26 mouse cellular contexts compared by ENCODE assay signal in genomic region chr4:85348079-85348643, GRCm38 (mm10).
DNase-seq lines count a peak whose midpoint lies in the region; ATAC-seq and TF ChIP-seq lines count a peak whose summit lies in the region.
"Had no signal": no experiment of that assay in that cellular context is flagged by ENCODE, and none has a peak within 500 bp of the region (broad histone marks: within the 10 kb centered on the region; RNA-seq: fewer than 3 reads in every experiment).

No protein-coding gene starts in this region.

- H3K4me3 ChIP-seq in forebrain, embryonic 14.5 days (ENCODE audit: low read depth, low read length), result no peak overlapping the region
- no peak overlapping the region for H3K4me3 ChIP-seq in forebrain, embryonic 10.5 days
- H3K4me3 ChIP-seq in midbrain, embryonic 14.5 days (replicated peaks; ENCODE audit: low read depth, low read length), result no peak overlapping the region
- no peak overlapping the region for H3K4me3 ChIP-seq in midbrain, embryonic 13.5 days (replicated peaks)
- H3K4me3 ChIP-seq in olfactory bulb, adult 2 months (ENCODE audit: insufficient read depth, low read depth, low read length), result no peak overlapping the region
- H3K4me3 ChIP-seq: kidney, embryonic 15.5 days; liver, embryonic 15.5 days; midbrain, embryonic 10.5 days had no signal

- 39% methylated on average over 8 of the region's 8 CpGs for WGBS in forebrain, embryonic 14.5 days
- WGBS in forebrain, embryonic 10.5 days, result 80% methylated on average over 8 of the region's 8 CpGs
- WGBS in midbrain, embryonic 14.5 days, result 79% methylated on average over 8 of the region's 8 CpGs
- WGBS in midbrain, embryonic 13.5 days, result 74% methylated on average over 8 of the region's 8 CpGs
- WGBS in olfactory bulb, adult 2 months, result 26% methylated on average over 8 of the region's 8 CpGs

- no peak overlapping the region for H3K27ac ChIP-seq in forebrain, embryonic 14.5 days (ENCODE audit: low read depth, low read length)
- H3K27ac ChIP-seq in forebrain, embryonic 10.5 days, result no peak overlapping the region
- no peak overlapping the region for H3K27ac ChIP-seq in midbrain, embryonic 14.5 days (replicated peaks; ENCODE audit: low read depth, low read length)
- no peak overlapping the region for H3K27ac ChIP-seq in midbrain, embryonic 13.5 days
- H3K27ac ChIP-seq in olfactory bulb, adult 2 months (ENCODE audit: insufficient read depth, low read depth, low read length), result peak overlapping the region; percentile 80
- H3K27ac ChIP-seq: kidney, embryonic 15.5 days; liver, embryonic 15.5 days; midbrain, embryonic 10.5 days had no signal

- peaks cover 4% of the 10 kb centered on the region; the same call in 1 of the 2 replicates for H3K4me1 ChIP-seq in forebrain, embryonic 14.5 days (ENCODE audit: control insufficient read depth, insufficient read depth, low read length)
- no peaks in the 10 kb centered on the region for H3K4me1 ChIP-seq in forebrain, embryonic 10.5 days
- H3K4me1 ChIP-seq in midbrain, embryonic 14.5 days (ENCODE audit: control insufficient read depth, insufficient read depth, low read length), result no peaks in the 10 kb centered on the region
- no peaks in the 10 kb centered on the region for H3K4me1 ChIP-seq in midbrain, embryonic 13.5 days (replicated peaks)
- peaks cover 5% of the 10 kb centered on the region; the same call in 1 of the 2 replicates for H3K4me1 ChIP-seq in olfactory bulb, adult 2 months (ENCODE audit: control insufficient read depth, insufficient read depth, low read length)
- H3K4me1 ChIP-seq: kidney, embryonic 15.5 days; liver, embryonic 15.5 days; midbrain, embryonic 10.5 days had no signal

- H3K36me3 ChIP-seq in forebrain, embryonic 14.5 days (ENCODE audit: control insufficient read depth, insufficient read depth, low read length), result no peaks in the 10 kb centered on the region
- no peaks in the 10 kb centered on the region for H3K36me3 ChIP-seq in forebrain, embryonic 10.5 days (replicated peaks)
- no peaks in the 10 kb centered on the region for H3K36me3 ChIP-seq in midbrain, embryonic 14.5 days (ENCODE audit: control insufficient read depth, insufficient read depth, low read length)
- H3K36me3 ChIP-seq in midbrain, embryonic 13.5 days, result no peaks in the 10 kb centered on the region
- H3K36me3 ChIP-seq: kidney, embryonic 15.5 days; liver, embryonic 15.5 days; midbrain, embryonic 10.5 days had no signal

- H3K4me2 ChIP-seq in forebrain, embryonic 14.5 days (ENCODE audit: low read length), result no peak overlapping the region
- H3K4me2 ChIP-seq in midbrain, embryonic 14.5 days (ENCODE audit: low read length), result no peak overlapping the region
- no peak overlapping the region for H3K4me2 ChIP-seq in midbrain, embryonic 13.5 days (replicated peaks)
- H3K4me2 ChIP-seq: kidney, embryonic 15.5 days; liver, embryonic 15.5 days; lung, embryonic 14.5 days had no signal

- no peak for TF ChIP-seq POLR2A in olfactory bulb, adult 2 months (IDR thresholded peaks at IDR 0.05; ENCODE audit: insufficient read depth, low read depth, low read length)

- peak; percentile 57 for DNase-seq in forebrain, embryonic 14.5 days (ENCODE audit: low spot score)
- no peak for DNase-seq in forebrain, embryonic 10.5 days (ENCODE audit: extremely low spot score, low spot score)
- DNase-seq in midbrain, embryonic 14.5 days, result peak; percentile 31
- peak; percentile 60 for DNase-seq in ZHBTc4 (ENCODE audit: low read depth, low spot score)
- no peak for DNase-seq in lung, postnatal 4 days
- DNase-seq: adrenal gland, postnatal 10 days; cerebellum, adult 11-12 months; cerebellum, postnatal 10 days; gastrocnemius, postnatal 10 days; heart, postnatal 14 days; kidney, adult 18-20 months; kidney, postnatal 25 days; layer of hippocampus, postnatal 36 days; liver; lung, embryonic 14.5 days; lung, postnatal 14 days; right cerebral cortex, postnatal 25 days; thymus, adult 18-20 months; thymus, postnatal 25 days had no signal

- no peak overlapping the region for H3K9ac ChIP-seq in forebrain, embryonic 14.5 days (ENCODE audit: low read length)
- no peak overlapping the region for H3K9ac ChIP-seq in midbrain, embryonic 14.5 days (replicated peaks; ENCODE audit: low read length)
- no peak overlapping the region for H3K9ac ChIP-seq in midbrain, embryonic 13.5 days (replicated peaks)
- H3K9ac ChIP-seq: kidney, embryonic 15.5 days; liver, embryonic 15.5 days; lung, embryonic 14.5 days had no signal

- no peak; the same call in 1 of the 2 replicates for ATAC-seq in forebrain, embryonic 14.5 days
- ATAC-seq in midbrain, embryonic 14.5 days (ENCODE audit: low FRiP score, low TSS enrichment), result no peak
- no peak for ATAC-seq in midbrain, embryonic 13.5 days
- ATAC-seq: CD4-positive, CD25-positive, alpha-beta regulatory T cell, adult 4 months; hindbrain, embryonic 16.5 days had no signal

- no peak for TF ChIP-seq CTCF in olfactory bulb, adult 2 months (IDR thresholded peaks at IDR 0.05; ENCODE audit: insufficient read depth, low read depth, low read length)

- H3K9me3 ChIP-seq in forebrain, embryonic 14.5 days (replicated peaks; ENCODE audit: control insufficient read depth, low read length), result no peaks in the 10 kb centered on the region
- H3K9me3 ChIP-seq in forebrain, embryonic 10.5 days, result no peaks in the 10 kb centered on the region
- no peaks in the 10 kb centered on the region for H3K9me3 ChIP-seq in midbrain, embryonic 14.5 days (ENCODE audit: control insufficient read depth, low read length)
- no peaks in the 10 kb centered on the region for H3K9me3 ChIP-seq in midbrain, embryonic 13.5 days
- H3K9me3 ChIP-seq: kidney, embryonic 15.5 days; liver, embryonic 15.5 days; midbrain, embryonic 10.5 days had no signal

- no peaks in the 10 kb centered on the region for H3K27me3 ChIP-seq in forebrain, embryonic 14.5 days (replicated peaks; ENCODE audit: control insufficient read depth, insufficient read depth, low read length)
- H3K27me3 ChIP-seq in forebrain, embryonic 10.5 days (ENCODE audit: poor library complexity, severe bottlenecking), result no peaks in the 10 kb centered on the region
- no peaks in the 10 kb centered on the region for H3K27me3 ChIP-seq in midbrain, embryonic 14.5 days (ENCODE audit: control insufficient read depth, insufficient read depth, low read length)
- no peaks in the 10 kb centered on the region for H3K27me3 ChIP-seq in midbrain, embryonic 13.5 days
- H3K27me3 ChIP-seq: kidney, embryonic 15.5 days; liver, embryonic 15.5 days had no signal

Comparison
In these comparisons a context has a peak if more than half of its experiments do, and no peak if none do; other contexts are left out.
1. DNase-seq: peak in forebrain, embryonic 14.5 days (single experiment), midbrain, embryonic 14.5 days (single experiment) and ZHBTc4 (single experiment); none in forebrain, embryonic 10.5 days (single experiment) and lung, postnatal 4 days (0 of 2).